10 mouse cellular contexts compared by ENCODE assay signal in the genomic region with DNA sequence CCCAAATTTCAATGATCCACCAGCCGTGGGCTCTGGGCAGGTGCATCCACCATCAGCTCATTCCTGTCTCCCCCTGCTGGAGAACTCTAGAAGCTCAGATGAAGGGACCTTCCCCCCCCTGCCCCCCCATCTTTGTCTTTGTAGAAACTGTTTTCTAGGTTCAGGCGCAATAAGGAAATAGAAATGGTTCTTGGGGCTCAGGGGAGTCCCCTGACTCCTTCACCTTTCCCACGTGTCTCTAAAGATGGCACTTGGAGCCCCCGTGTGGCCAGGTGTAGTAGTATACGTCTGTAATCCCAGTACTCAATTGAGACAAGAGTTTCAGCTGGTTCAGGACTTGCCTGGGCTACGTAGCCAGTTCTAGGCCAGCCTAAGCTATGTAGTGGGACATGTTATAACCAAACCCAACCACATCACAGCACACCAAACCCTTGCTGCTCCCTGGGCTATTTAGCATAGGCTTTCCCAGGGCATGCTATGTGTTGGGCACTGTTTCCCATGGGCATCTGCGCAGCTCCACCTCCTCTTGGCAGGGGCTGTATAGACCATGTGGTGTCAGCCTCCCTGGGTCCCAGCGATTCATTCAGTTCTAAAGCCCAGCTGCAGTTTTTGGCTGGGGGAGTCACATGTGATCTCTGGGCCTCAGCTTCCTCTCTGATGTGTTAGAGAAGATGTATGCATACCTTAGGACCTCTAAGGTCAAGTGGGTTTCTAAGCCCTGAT. TPM values are rescaled to one million over a fixed set of nuclear protein-coding genes. Genes with fewer than 3 reads are reported as not detected.
DNase-seq lines count a peak whose midpoint lies in the region; TF ChIP-seq lines count a peak whose summit lies in the region.
"Had no signal": no experiment of that assay in that cellular context is flagged by ENCODE, and none has a peak within 500 bp of the region (broad histone marks: within the 10 kb centered on the region; RNA-seq: fewer than 3 reads in every experiment).

No protein-coding gene starts in this region.

- no peak for TF ChIP-seq POLR2A in brain, embryonic 14.5 days (IDR thresholded peaks at IDR 0.05; ENCODE audit: borderline replicate concordance, extremely low read depth, insufficient read depth, insufficient read length, poor library complexity, severe bottlenecking)

- DNase-seq in layer of hippocampus, postnatal 10 days (ENCODE audit: low spot score in 2 of 2), result peak; percentile 46 to 52
- no peak for DNase-seq in layer of hippocampus, adult 11-12 months (ENCODE audit: low spot score)
- peak; percentile 16 for DNase-seq in urinary bladder, adult 2 months (ENCODE audit: low spot score)
- DNase-seq in urinary bladder, postnatal 10 days (ENCODE audit: low spot score), result no peak
- DNase-seq in brain, embryonic 14.5 days (ENCODE audit: low read depth), result peak; percentile 32
- DNase-seq in adrenal gland, postnatal 10 days, result no peak
- no peak for DNase-seq in cerebellum, adult 11 months
- DNase-seq: embryo, embryonic 11 days; heart, postnatal 36 days; retina, postnatal 1 day had no signal

- peak; percentile 9; the same call in 1 of the 2 replicates for TF ChIP-seq CTCF in brain, embryonic 14.5 days (IDR thresholded peaks at IDR 0.05; ENCODE audit: borderline replicate concordance, extremely low read depth, insufficient read depth, insufficient read length)

RNA-seq across cellular contexts. Expression of a gene that starts 27.4 kb away (rescaled TPM):
- 10 to 100 TPM; 84.6 to 85.9 TPM for total RNA-seq in layer of hippocampus, postnatal 10 days (2021)
- polyA plus RNA-seq in urinary bladder, adult 2 months (2012; rRNA removed), result 46.5 and 67.5 TPM in 2 replicates
- polyA plus RNA-seq in brain, embryonic 14.5 days (2012; rRNA removed), result 96.8 and 122 TPM in 2 replicates
- total RNA-seq in adrenal gland, postnatal 10 days (2021), result 100 to 1,000 TPM; 113 to 121 TPM

Comparison
In these comparisons a context has a peak if more than half of its experiments do, and no peak if none do; other contexts are left out.
1. DNase-seq: peak in layer of hippocampus, postnatal 10 days (2 of 2), urinary bladder, adult 2 months (single experiment) and brain, embryonic 14.5 days (single experiment); none in layer of hippocampus, adult 11-12 months (single experiment), urinary bladder, postnatal 10 days (single experiment), adrenal gland, postnatal 10 days (single experiment) and cerebellum, adult 11 months (single experiment).